23 mouse cellular contexts compared by ENCODE assay signal in the genomic region with DNA sequence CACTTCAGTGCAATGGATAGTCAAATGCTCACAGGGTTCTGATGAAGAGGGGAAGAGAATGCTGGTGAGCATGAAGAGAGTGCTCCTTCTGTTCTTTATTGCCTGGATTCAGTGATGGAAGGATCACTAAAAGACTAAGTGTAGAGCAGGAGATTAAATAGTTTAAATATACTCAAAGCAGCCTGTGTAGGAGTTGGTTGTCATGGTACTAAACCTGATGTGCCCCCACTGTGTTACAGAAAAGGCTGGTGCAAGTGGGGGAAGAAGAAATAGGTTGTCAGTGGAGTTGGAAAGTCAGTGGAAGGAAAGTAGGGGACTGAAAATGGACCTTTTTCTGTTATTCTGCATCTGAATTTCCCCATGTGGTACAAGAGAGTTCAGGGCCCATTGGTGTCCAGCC. TPM values are rescaled to one million over a fixed set of nuclear protein-coding genes. Genes with fewer than 3 reads are reported as not detected.
DNase-seq lines count a peak whose midpoint lies in the region.
"Had no signal": no experiment of that assay in that cellular context is flagged by ENCODE, and none has a peak within 500 bp of the region (broad histone marks: within the 10 kb centered on the region; RNA-seq: fewer than 3 reads in every experiment).

No protein-coding gene starts in this region.

- no peaks in the 10 kb centered on the region for H3K4me1 ChIP-seq in heart, embryonic 10.5 days
- H3K4me1 ChIP-seq: embryonic facial prominence, embryonic 15.5 days; forebrain, embryonic 10.5 days had no signal

- no peaks in the 10 kb centered on the region for H3K9me3 ChIP-seq in heart, embryonic 10.5 days
- H3K9me3 ChIP-seq: embryonic facial prominence, embryonic 15.5 days; forebrain, embryonic 10.5 days had no signal

- no peaks in the 10 kb centered on the region for H3K36me3 ChIP-seq in heart, embryonic 10.5 days
- H3K36me3 ChIP-seq: embryonic facial prominence, embryonic 15.5 days; forebrain, embryonic 10.5 days had no signal

- H3K4me3 ChIP-seq in heart, embryonic 10.5 days = no peak overlapping the region
- H3K4me3 ChIP-seq: embryonic facial prominence, embryonic 15.5 days; erythroblast, embryonic 14.5 days; forebrain, embryonic 10.5 days; gastrocnemius, adult 2 months had no signal

- peaks cover 6% of the 10 kb centered on the region; the same call in 1 of the 2 replicates for H3K27me3 ChIP-seq in heart, embryonic 10.5 days (ENCODE audit: insufficient read depth, poor library complexity, severe bottlenecking)
- H3K27me3 ChIP-seq: embryonic facial prominence, embryonic 15.5 days had no signal

- H3K27ac ChIP-seq in heart, embryonic 10.5 days = no peak overlapping the region
- H3K27ac ChIP-seq: embryonic facial prominence, embryonic 15.5 days; forebrain, embryonic 10.5 days; gastrocnemius, adult 2 months; hindbrain, embryonic 14.5 days had no signal

- DNase-seq in frontal cortex, adult 2 months (ENCODE audit: extremely low spot score in 1 of 2, low spot score in 1 of 2) = peak; percentile 33 to 58
- DNase-seq in frontal cortex, postnatal 14 days (ENCODE audit: low spot score in 2 of 2) = no peak
- DNase-seq in layer of hippocampus, adult 9-11 months = peak; percentile 25
- DNase-seq in layer of hippocampus, adult 11-12 months (ENCODE audit: low spot score) = no peak
- peak; percentile 16 to 46 for DNase-seq in right cerebral cortex, adult 2 months (ENCODE audit: low spot score in 2 of 2)
- no peak for DNase-seq in right cerebral cortex, postnatal 14 days
- peak; percentile 61 for DNase-seq in telencephalon, adult 2 months (ENCODE audit: low read depth, low spot score)
- DNase-seq in heart, embryonic 10.5 days (ENCODE audit: low spot score) = no peak
- DNase-seq: adrenal gland, postnatal 25 days; cerebellum, adult 2 months; cerebellum, postnatal 10 days; embryo, embryonic 11 days; gastrocnemius, adult 2 months; gastrocnemius, postnatal 25 days; heart, postnatal 10 days had no signal

RNA-seq across cellular contexts. Expression of a gene that starts 4.8 kb away (rescaled TPM):
- polyA plus RNA-seq in frontal cortex, adult 2 months (2012; rRNA removed) = 0.70 and 0.76 TPM in 2 replicates
- polyA plus RNA-seq in heart, embryonic 10.5 days (2016; fragmentation: Nextera tagmentation; extraction: Ambion mirVana) = not detected in 2 replicates
- polyA plus RNA-seq: embryonic facial prominence, embryonic 11.5 days; erythroblast, embryonic 14.5 days; forebrain, embryonic 10.5 days; forebrain, embryonic 14.5 days; heart, embryonic 14.5 days; hindbrain, embryonic 14.5 days had no signal

RNA-seq across cellular contexts. Expression of a gene that starts 19.8 kb away (rescaled TPM):
- 1.9 and 3.7 TPM in 2 replicates for polyA plus RNA-seq in frontal cortex, adult 2 months (2012; rRNA removed)
- polyA plus RNA-seq in heart, embryonic 10.5 days (2016; fragmentation: Nextera tagmentation; extraction: Ambion mirVana) = not detected in 2 replicates
- polyA plus RNA-seq: C2C12; erythroblast, embryonic 14.5 days had no signal

RNA-seq across cellular contexts. Expression of a gene that starts 36.3 kb away (rescaled TPM):
- polyA plus RNA-seq in frontal cortex, adult 2 months (2012; rRNA removed) = 50.6 and 60.9 TPM in 2 replicates
- 27.3 and 28.9 TPM in 2 replicates for polyA plus RNA-seq in heart, embryonic 10.5 days (2016; fragmentation: Nextera tagmentation; extraction: Ambion mirVana)
- polyA plus RNA-seq: erythroblast, embryonic 14.5 days had no signal

RNA-seq across cellular contexts. Expression of a gene that starts 40.7 kb away (rescaled TPM):
- polyA plus RNA-seq in frontal cortex, adult 2 months (2012; rRNA removed) = 186 and 213 TPM in 2 replicates
- polyA plus RNA-seq in heart, embryonic 10.5 days (2016; fragmentation: Nextera tagmentation; extraction: Ambion mirVana) = not detected in 2 replicates
- polyA plus RNA-seq: cerebellum, adult 2 months; embryonic facial prominence, embryonic 11.5 days; erythroblast, embryonic 14.5 days; forebrain, embryonic 10.5 days; forebrain, embryonic 14.5 days; heart, embryonic 14.5 days; hindbrain, embryonic 14.5 days had no signal

RNA-seq across cellular contexts. Expression of a gene that starts 45.4 kb away (rescaled TPM):
- polyA plus RNA-seq in frontal cortex, adult 2 months (2012; rRNA removed) = 13.9 and 14.5 TPM in 2 replicates
- polyA plus RNA-seq in heart, embryonic 10.5 days (2016; fragmentation: Nextera tagmentation; extraction: Ambion mirVana) = 0.30 and 0.43 TPM in 2 replicates
- polyA plus RNA-seq: erythroblast, embryonic 14.5 days; forebrain, embryonic 10.5 days had no signal

Comparison
In these comparisons a context has a peak if more than half of its experiments do, and no peak if none do; other contexts are left out.
1. DNase-seq: peak in frontal cortex, adult 2 months (2 of 2), layer of hippocampus, adult 9-11 months (single experiment), right cerebral cortex, adult 2 months (2 of 2) and telencephalon, adult 2 months (single experiment); none in frontal cortex, postnatal 14 days (0 of 2), layer of hippocampus, adult 11-12 months (single experiment), right cerebral cortex, postnatal 14 days (single experiment) and heart, embryonic 10.5 days (single experiment).